Mouse (Mus musculus) spleen, postnatal 10 days (tissue): ENCODE results near the gene Cr2.
"Not testable (repeated sequence)": the region's sequence is repeated elsewhere in the genome, so short reads cannot be mapped to it uniquely, and the experiment has no call there.

Source experiments
- DNase-seq, 2 experiments: peaks; one replicate each; pipeline ENCODE4 v3.0.0; 2021 to 2022; ENCODE audit warnings: low spot score in 2 of 2

The Cr2 gene

GRCm38 (mm10) chr1:195175980-195176931, at the start of gene Cr2:
Gene Cr2, minus strand, starts transcription at chr1:195176716.
- DNase-seq = peak; percentile 57 to 86

DNA sequence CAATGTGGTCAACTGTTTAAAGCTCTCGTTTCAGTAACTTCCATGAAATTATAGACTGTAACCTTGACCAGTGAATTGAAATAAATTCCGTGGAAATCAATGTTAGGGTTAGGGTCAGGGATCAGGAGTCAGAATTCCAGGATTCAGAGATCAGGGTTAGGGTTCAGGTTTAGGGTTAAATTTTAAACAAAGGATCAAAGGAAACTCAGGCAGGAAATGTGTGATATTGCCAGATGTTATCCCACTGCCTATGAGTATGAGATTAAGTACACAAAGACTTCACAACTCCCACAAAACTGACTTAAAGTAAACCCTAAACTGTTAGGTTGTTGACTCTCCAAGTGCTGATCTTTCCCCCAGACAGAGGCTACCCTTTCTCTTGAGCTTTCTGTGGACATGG, 45.3 kb upstream of the Cr2 start:
- DNase-seq = no peak

DNA sequence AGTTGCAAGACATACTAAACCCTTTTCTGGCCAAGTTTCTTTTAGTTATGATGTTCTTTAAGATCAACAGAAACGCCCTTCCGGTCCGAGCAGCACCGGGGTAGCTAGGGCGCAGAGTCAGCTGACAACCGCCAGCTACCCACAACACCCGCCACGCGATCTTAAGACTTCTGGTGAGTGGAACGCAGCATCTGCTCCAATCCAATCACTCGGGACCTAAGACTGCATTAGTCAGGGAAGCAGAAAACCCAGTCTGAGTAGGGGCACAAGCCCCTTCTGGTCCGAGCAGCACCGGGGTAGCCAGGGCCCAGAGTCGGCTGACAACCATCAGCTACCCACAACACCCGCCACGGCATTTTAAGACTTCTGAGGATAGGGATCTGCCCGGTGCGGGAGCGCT, 36.3 kb upstream of the Cr2 start:
- not testable (repeated sequence) for DNase-seq

GRCm38 (mm10) chr1:195184746-195185145, 8.2 kb upstream of the Cr2 start:
- DNase-seq = no peak

GRCm38 (mm10) chr1:195164996-195165755, 11.3 kb downstream of the Cr2 start:
- DNase-seq = no peak

- DNase-seq = no peak
Measured at GRCm38 (mm10) chr1:195132070-195132469, 44.4 kb downstream of the Cr2 start.

GRCm38 (mm10) chr1:195131675-195132015, 44.9 kb downstream of the Cr2 start:
- no peak for DNase-seq

GRCm38 (mm10) chr1:195130953-195131674, 45.4 kb downstream of the Cr2 start, which contains the start of gene Cr1l:
Gene Cr1l, minus strand, starts transcription at chr1:195131586.
- DNase-seq = peak; percentile 84 to 88

GRCm38 (mm10) chr1:195130479-195130878, 46.0 kb downstream of the Cr2 start:
- no peak for DNase-seq

- DNase-seq = no peak
Measured at GRCm38 (mm10) chr1:195129867-195130266, 46.6 kb downstream of the Cr2 start.

DNA sequence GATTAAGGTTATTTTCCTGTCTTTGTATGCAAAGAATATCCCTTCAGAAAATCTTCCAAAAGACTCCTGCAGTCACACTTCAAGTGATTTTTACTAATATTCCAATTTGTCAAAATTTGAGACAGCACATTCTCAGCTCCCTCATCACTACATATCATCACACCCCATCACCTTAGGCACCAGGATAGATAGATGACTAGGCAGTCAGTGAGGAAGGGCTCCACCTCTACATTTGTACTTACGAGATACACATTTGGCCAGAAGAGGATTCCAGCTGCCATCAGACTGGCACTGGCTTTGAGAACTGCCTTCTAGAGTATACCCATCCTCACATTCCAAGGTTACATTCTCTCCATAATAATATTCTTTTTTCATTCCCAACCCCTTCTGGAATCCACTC, 62.1 kb downstream of the Cr2 start:
- no peak for DNase-seq

- DNase-seq = no peak
Measured at GRCm38 (mm10) chr1:195113621-195114020, 62.9 kb downstream of the Cr2 start.

DNA sequence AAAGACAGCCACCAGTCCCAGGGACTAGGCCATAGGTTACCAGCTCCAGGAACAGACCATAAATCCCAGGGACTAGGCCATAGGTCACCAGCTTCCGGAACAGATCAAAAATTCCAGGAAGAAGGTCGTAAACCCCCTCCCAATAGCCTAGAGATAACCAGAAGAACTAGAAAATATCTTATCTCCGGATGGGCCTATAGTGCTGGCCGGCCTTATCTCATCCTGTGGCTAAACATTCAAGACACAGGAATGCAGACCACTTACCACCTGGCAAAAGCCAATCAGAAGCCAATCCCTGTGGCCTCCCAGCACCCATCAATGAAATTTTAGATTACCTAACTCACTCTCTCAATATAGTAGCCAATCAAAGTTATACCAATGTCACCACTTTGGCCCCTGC, 75.8 kb downstream of the Cr2 start:
- DNase-seq = no peak

GRCm38 (mm10) chr1:195098004-195098403, 78.5 kb downstream of the Cr2 start:
- DNase-seq = no peak

DNA sequence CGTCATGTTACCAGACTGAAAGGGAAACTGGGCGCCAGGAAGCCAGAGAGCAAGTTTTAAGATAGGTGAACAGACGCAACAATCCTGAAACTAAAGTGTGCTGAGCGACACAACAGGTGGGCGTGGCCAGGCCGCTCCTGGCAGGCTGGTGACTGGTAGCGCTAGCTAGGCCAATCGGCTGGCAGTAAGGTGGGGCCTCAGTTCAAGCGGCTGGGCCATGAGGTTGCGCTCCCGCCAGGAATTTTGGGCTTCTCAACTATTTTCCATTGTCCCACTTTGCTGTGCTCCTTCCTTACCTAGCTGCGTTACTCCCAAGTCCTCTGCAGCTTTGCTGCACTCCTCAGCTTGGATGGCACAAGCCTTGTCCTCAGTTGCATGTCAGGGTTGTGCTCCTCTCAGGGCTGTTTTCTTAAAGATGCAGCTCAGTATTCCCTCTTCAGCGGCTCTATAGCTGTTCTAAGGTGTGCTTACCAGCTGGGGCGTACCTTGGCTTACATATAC, 84.2 kb downstream of the Cr2 start, which contains the start of gene Cd46:
Gene Cd46 (minus strand): TSS at position 30 of the 501 bp plus-strand sequence.
- peak; percentile 78 to 87 for DNase-seq

DNA sequence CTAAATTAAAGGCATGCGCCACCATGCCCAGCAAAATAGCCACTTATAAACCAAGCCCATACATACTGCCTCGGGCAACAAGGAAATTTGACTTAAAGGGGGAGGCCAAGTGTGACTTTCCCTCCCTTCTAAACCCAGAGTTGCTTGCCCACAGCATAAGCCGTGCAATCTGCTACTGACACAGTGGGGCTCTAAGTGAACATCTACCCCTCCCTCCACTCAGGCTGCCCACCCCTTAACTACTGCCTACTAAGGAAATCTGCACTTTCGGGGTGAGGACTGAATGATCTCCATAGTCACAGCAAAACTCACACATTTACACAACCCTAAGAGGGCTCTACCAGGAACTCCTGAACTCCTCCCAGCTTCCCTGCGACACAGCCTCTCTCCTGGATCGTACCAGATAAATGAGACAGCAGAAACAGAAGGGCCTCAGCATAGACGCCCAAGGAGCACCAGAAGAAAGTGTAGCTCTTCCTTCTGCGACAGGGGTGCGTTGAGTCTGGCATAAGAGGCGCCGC, 84.8 kb downstream of the Cr2 start:
- no peak for DNase-seq
